Mouse (Mus musculus) erythroblast, embryonic 14.5 days (primary cell): ENCODE data around the gene Camk1d.

Source experiments
- GATA1 ChIP-seq: IDR thresholded peaks from 2 replicates; pipeline ENCODE4 v1.6.1; 2012; ENCODE audit warnings: low read length, inconsistent platforms, mixed read lengths
- TAL1 ChIP-seq: IDR thresholded peaks from 3 replicates; pipeline ENCODE4 v1.6.1; 2012; ENCODE audit warnings: low read length, inconsistent platforms, mixed read lengths

- TF ChIP-seq TAL1 = no peak
- no peak for TF ChIP-seq GATA1
Observed at GRCm38 (mm10) chr2:5762031-5762430, 47.7 kb upstream of the Camk1d start.
